In genomic region chr2:109678090-109678409, GRCm38 (mm10) we compare ENCODE assay signal across 8 mouse cellular contexts. TPM values are rescaled to one million over a fixed set of nuclear protein-coding genes. Genes with fewer than 3 reads are reported as not detected.
A peak's percentile ranks its signal among the peaks of the same experiment; 100 is the strongest.
DNase-seq lines count a peak whose midpoint lies in the region; ATAC-seq and TF ChIP-seq lines count a peak whose summit lies in the region.

No protein-coding gene starts in this region.

- ATAC-seq in kidney, postnatal 0 days (replicated peaks; ENCODE audit: low FRiP score, low read depth), result peak; percentile 38; the same call in 1 of the 2 replicates

- H3K27me3 ChIP-seq in kidney, postnatal 0 days (ENCODE audit: insufficient read depth, low read length), result peaks cover 62% of the 10 kb centered on the region
- H3K27me3 ChIP-seq in small intestine, adult 2 months (ENCODE audit: control insufficient read depth, insufficient read depth, low read length), result peaks cover 28% of the 10 kb centered on the region

- TF ChIP-seq POLR2A in small intestine, adult 2 months (IDR thresholded peaks at IDR 0.05; ENCODE audit: low read depth, low read length), result no peak

- H3K27ac ChIP-seq in kidney, postnatal 0 days, result no peak overlapping the region
- H3K27ac ChIP-seq in small intestine, adult 2 months (ENCODE audit: insufficient read depth, low read depth, low read length), result no peak overlapping the region

- H3K9ac ChIP-seq in kidney, postnatal 0 days (ENCODE audit: low read depth, low read length), result no peak overlapping the region

- no peak for TF ChIP-seq CTCF in kidney, postnatal 0 days (IDR thresholded peaks at IDR 0.05; ENCODE audit: low read depth)
- no peak for TF ChIP-seq CTCF in small intestine, adult 2 months (IDR thresholded peaks at IDR 0.05; ENCODE audit: extremely low read depth, insufficient read length, insufficient replicate concordance, low read depth, low read length)

- no peaks in the 10 kb centered on the region for H3K9me3 ChIP-seq in kidney, postnatal 0 days (replicated peaks; ENCODE audit: low read length)

- DNase-seq in kidney, postnatal 0 days (ENCODE audit: low spot score), result peak; percentile 22
- no peak for DNase-seq in kidney, postnatal 36 days
- DNase-seq in cerebellum, postnatal 10 days, result peak; percentile 91 to 93
- DNase-seq in frontal cortex, postnatal 10 days (ENCODE audit: low spot score in 2 of 2), result peak; percentile 72 to 84
- peak; percentile 61 to 78 for DNase-seq in layer of hippocampus, postnatal 10 days (ENCODE audit: low spot score in 2 of 2)
- peak; percentile 22 for DNase-seq in lung, postnatal 14 days
- DNase-seq in gastrocnemius, adult 8-10 months (ENCODE audit: low spot score in 2 of 2), result no peak

- peak overlapping the region; percentile 28 for H3K4me3 ChIP-seq in kidney, postnatal 0 days (replicated peaks; ENCODE audit: low read depth, low read length)
- peak overlapping the region; percentile 31; the same call in 1 of the 2 replicates for H3K4me3 ChIP-seq in small intestine, adult 2 months (ENCODE audit: low read depth, low read length)

- H3K36me3 ChIP-seq in kidney, postnatal 0 days (ENCODE audit: insufficient read depth, low read length), result no peaks in the 10 kb centered on the region
- no peaks in the 10 kb centered on the region for H3K36me3 ChIP-seq in small intestine, adult 2 months (ENCODE audit: control insufficient read depth, insufficient read depth, low read length)

- 2% methylated on average over 16 of the region's 18 CpGs for WGBS in kidney, postnatal 0 days
- under 1% methylated on average over 18 of the region's 18 CpGs for WGBS in small intestine, adult 2 months

- H3K4me1 ChIP-seq in kidney, postnatal 0 days (replicated peaks; ENCODE audit: insufficient read depth, low read length), result peaks cover 7% of the 10 kb centered on the region; the same call in 1 of the 2 replicates
- H3K4me1 ChIP-seq in small intestine, adult 2 months (ENCODE audit: control insufficient read depth, insufficient read depth, insufficient read length, low read length), result no peaks in the 10 kb centered on the region

- peak overlapping the region; percentile 54 for H3K4me2 ChIP-seq in kidney, postnatal 0 days (ENCODE audit: low read length)

RNA-seq across cellular contexts. Expression of gene Bdnf, which starts 3.5 kb away (rescaled TPM):
- 0.93 and 0.95 TPM in 2 replicates for polyA plus RNA-seq in kidney, postnatal 0 days (2015; fragmentation: Nextera tagmentation; extraction: Ambion mirVana)
- total RNA-seq in layer of hippocampus, postnatal 10 days (2021), result 10 to 100 TPM; 27.1 to 29.6 TPM
- polyA plus RNA-seq in small intestine, adult 2 months (2012; rRNA removed), result not detected in 2 replicates
- total RNA-seq in gastrocnemius, adult 8-10 months (2022), result 1 to 10 TPM in 1 of 4 experiments, under 1 TPM in 3; 0.16 to 1.0 (median 0.59) TPM

Comparison
In these comparisons a context has a peak if more than half of its experiments do, and no peak if none do; other contexts are left out.
1. DNase-seq: peak in kidney, postnatal 0 days (single experiment), cerebellum, postnatal 10 days (2 of 2), frontal cortex, postnatal 10 days (2 of 2), layer of hippocampus, postnatal 10 days (2 of 2) and lung, postnatal 14 days (single experiment); none in kidney, postnatal 36 days (0 of 2) and gastrocnemius, adult 8-10 months (0 of 2).
2. RNA of gene Bdnf, which starts 3.5 kb away (total RNA-seq): 27.1 to 29.6 TPM in layer of hippocampus, postnatal 10 days; 0.16 to 1.0 TPM in gastrocnemius, adult 8-10 months; every median in the first group is over 10 times any median in the second.